Mouse (Mus musculus): Measurements from ENCODE around the gene 9930022D16Rik. TPM values are rescaled to one million over a fixed set of nuclear protein-coding genes. Genes with fewer than 3 reads are reported as not detected.

Gene 9930022D16Rik
- not detected in 2 replicates for polyA plus RNA-seq (2012; rRNA removed)

GRCm38 (mm10) chr11:109413617-109414016 lies at the start of gene 9930022D16Rik:
Gene 9930022D16Rik (plus strand): TSS chr11:109413917.

DNA sequence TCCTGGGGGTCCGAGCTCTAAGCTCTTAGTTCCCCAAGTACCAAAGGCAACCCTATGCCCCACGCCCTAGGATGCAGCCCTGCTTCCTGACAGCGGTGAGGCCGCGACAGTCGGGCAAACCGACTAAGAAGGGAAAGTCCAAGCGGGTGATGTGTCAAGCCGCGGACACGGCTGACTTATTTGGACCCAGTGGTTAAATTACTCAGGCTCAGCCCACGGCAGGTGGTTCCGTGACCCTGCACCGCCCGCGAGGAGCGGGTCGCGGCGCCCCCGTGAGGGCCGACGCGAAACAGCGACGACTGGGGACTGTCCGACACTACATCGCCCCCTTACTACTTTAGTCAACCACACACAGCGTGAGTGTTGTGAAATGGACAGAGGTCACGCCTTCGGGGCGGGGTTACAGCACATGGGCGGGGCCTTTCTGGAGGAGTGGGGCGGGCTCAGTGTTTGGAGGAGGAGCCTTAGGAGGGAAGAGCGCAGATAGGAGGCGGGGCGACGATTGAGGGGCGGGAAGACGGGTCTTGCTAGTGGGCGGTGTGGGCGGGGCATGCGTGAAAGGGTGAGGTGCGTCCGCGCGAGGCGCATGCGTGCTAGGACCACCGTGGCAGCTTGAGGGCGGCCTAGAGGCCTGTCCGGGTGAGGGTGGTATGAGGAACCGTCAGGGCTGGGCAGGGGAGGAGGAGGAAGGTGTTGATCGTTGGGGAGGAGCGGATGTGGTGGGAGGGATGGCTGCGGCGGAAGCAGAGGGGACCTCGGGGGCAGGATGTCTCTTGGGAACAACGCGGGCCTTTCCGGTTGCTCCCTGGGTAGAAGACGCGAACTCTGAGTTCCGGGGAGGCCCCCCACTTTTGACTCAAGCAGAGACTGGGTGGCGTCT lies 11.9 kb downstream of the 9930022D16Rik start, which contains the start of gene Amz2:
Gene Amz2 (plus strand): TSS at position 555 of the 880 bp plus-strand sequence.

Other genes starting within 250 kb of the 9930022D16Rik start
- gene Rgs9, start 115.8 kb upstream of the 9930022D16Rik start, polyA plus RNA-seq (2012; rRNA removed) = 0.08 and 0.12 TPM in 2 replicates
- 12.8 and 13.2 TPM in 2 replicates for gene Gna13, start 51.1 kb upstream of the 9930022D16Rik start, polyA plus RNA-seq (2012; rRNA removed)
- 12.7 and 12.8 TPM in 2 replicates for gene Amz2, start 12.0 kb downstream of the 9930022D16Rik start, polyA plus RNA-seq (2012; rRNA removed)
- 4.1 and 5.6 TPM in 2 replicates for gene Arsg, start 59.5 kb downstream of the 9930022D16Rik start, polyA plus RNA-seq (2012; rRNA removed)
- gene Slc16a6, start 59.7 kb downstream of the 9930022D16Rik start, polyA plus RNA-seq (2012; rRNA removed) = 3.3 and 4.0 TPM in 2 replicates
- 8.3 and 8.9 TPM in 2 replicates for gene Wipi1, start 198.1 kb downstream of the 9930022D16Rik start, polyA plus RNA-seq (2012; rRNA removed)
- gene Prkar1a, start 235.5 kb downstream of the 9930022D16Rik start, polyA plus RNA-seq (2012; rRNA removed) = 48.5 and 51.0 TPM in 2 replicates